Mouse (Mus musculus) intestine, embryonic 16.5 days (tissue): Measurements from ENCODE around the gene Med24. TPM values are rescaled to one million over a fixed set of nuclear protein-coding genes. Genes with fewer than 3 reads are reported as not detected.
"Not testable (repeated sequence)": the region's sequence is repeated elsewhere in the genome, so short reads cannot be mapped to it uniquely, and the experiment has no call there.

Experiments
- ATAC-seq: fragments of 200-750 bp; cut with Nextera tagmentation; 2 replicates; pipeline ENCODE4 v1.8.0; 2017; ENCODE audit warnings: moderate TSS enrichment, moderate library complexity
- H3K27ac ChIP-seq: fragments of 300-500 bp; sonication (generic); 2 replicates; pipeline ENCODE4 v1.5.1; 2014; ENCODE audit warnings: mild to moderate bottlenecking, low read length
- H3K27me3 ChIP-seq: fragments of 300-500 bp; sonication (generic); replicated peaks from 2 replicates; pipeline ENCODE4 v1.6.1; 2014; ENCODE audit warnings: low read length, control low read depth, mixed read lengths; ENCODE audit not compliant: control insufficient read depth, insufficient read depth
- H3K36me3 ChIP-seq: fragments of 300-500 bp; sonication (generic); 2 replicates; pipeline ENCODE4 v1.6.1; 2014; ENCODE audit warnings: low read length, control low read depth; ENCODE audit not compliant: control insufficient read depth, insufficient read depth
- H3K4me1 ChIP-seq: fragments of 300-500 bp; sonication (generic); 2 replicates; pipeline ENCODE4 v1.6.1; 2014; ENCODE audit warnings: low read length, control low read depth, mixed read lengths; ENCODE audit not compliant: control insufficient read depth, insufficient read depth
- H3K4me2 ChIP-seq: fragments of 300-500 bp; sonication (generic); 2 replicates; pipeline ENCODE4 v1.6.1; 2014; ENCODE audit warnings: low read depth, low read length, control low read depth
- H3K4me3 ChIP-seq: fragments of 300-500 bp; sonication (generic); 2 replicates; pipeline ENCODE4 v1.5.1; 2014; ENCODE audit warnings: mild to moderate bottlenecking, low read length
- H3K9ac ChIP-seq: fragments of 300-500 bp; sonication (generic); 2 replicates; pipeline ENCODE4 v1.6.1; 2014; ENCODE audit warnings: low read depth, low read length
- H3K9me3 ChIP-seq: fragments of 300-500 bp; sonication (generic); 2 replicates; pipeline ENCODE4 v1.6.1; 2016; ENCODE audit warnings: low read length, control low read depth; ENCODE audit not compliant: control insufficient read depth
- WGBS: fragments of 180-500 bp; shearing (Covaris S2); extraction: QIAGEN DNeasy Blood & Tissue Kit; methylation state at CpG from one replicate; pipeline ENCODE4 v1.1.7; 2014; 5-methylcytosine and 5-hydroxymethylcytosine counted together
- polyA plus RNA-seq: library from polyadenylated mRNA; unstranded; fragments of >200 nt; fragmentation: Nextera tagmentation; extraction: Ambion mirVana; gene quantifications from 2 replicates; pipeline ENCODE4 v1.2.1, GENCODE M21; 2015

The Med24 gene
- polyA plus RNA-seq, 1 experiment from 2014 or later: 38.5 TPM

- Histone ChIP-seq H3K27me3 (no peaks in the 10 kb centered on the region), H3K36me3 (no peaks in the 10 kb centered on the region), H3K4me3 (peak overlapping the region; percentile 94), H3K4me2 (peak overlapping the region; percentile 85), H3K4me1 (peaks cover 44% of the 10 kb centered on the region), H3K27ac (peak overlapping the region; percentile 99), H3K9me3 (no peaks in the 10 kb centered on the region), H3K9ac (peak overlapping the region; percentile 99)
- no peak for ATAC-seq
- WGBS: under 1% methylated on average over 17 of the region's 17 CpGs
These were observed 11.9 kb upstream of the Med24 start for GRCm38 (mm10) chr11:98741051-98741620.

GRCm38 (mm10) chr11:98740393-98741050, 11.3 kb upstream of the Med24 start, which contains the start of gene Thra:
Gene Thra, plus strand, starts transcription at chr11:98740638.
- no peaks in the 10 kb centered on the region for H3K9me3 ChIP-seq
- peak within 1 kb of the TSS; percentile 94 for H3K4me3 ChIP-seq
- H3K27me3 ChIP-seq: no peaks in the 10 kb centered on the region
- under 1% methylated on average over 22 of the region's 22 CpGs for WGBS
- peak within 1 kb of the TSS; percentile 99 for H3K27ac ChIP-seq
- H3K4me1 ChIP-seq: peaks cover 38% of the 10 kb centered on the region
- peak; percentile 81 for ATAC-seq
- peak within 1 kb of the TSS; percentile 85 for H3K4me2 ChIP-seq
- no peaks in the 10 kb centered on the region for H3K36me3 ChIP-seq
- peak within 1 kb of the TSS; percentile 99 for H3K9ac ChIP-seq

GRCm38 (mm10) chr11:98740026-98740392, 10.8 kb upstream of the Med24 start:
- H3K36me3 ChIP-seq: no peaks in the 10 kb centered on the region
- peak; percentile 17 for ATAC-seq
- H3K4me3 ChIP-seq: peak overlapping the region; percentile 94
- H3K4me2 ChIP-seq: peak overlapping the region; percentile 85
- H3K27me3 ChIP-seq: no peaks in the 10 kb centered on the region
- peak overlapping the region; percentile 99 for H3K27ac ChIP-seq
- WGBS: 5% methylated on average over 8 of the region's 8 CpGs
- peaks cover 33% of the 10 kb centered on the region for H3K4me1 ChIP-seq
- peak overlapping the region; percentile 99 for H3K9ac ChIP-seq
- H3K9me3 ChIP-seq: no peaks in the 10 kb centered on the region

- no peak for ATAC-seq
- Histone ChIP-seq H3K4me2 (no peak overlapping the region), H3K27ac (no peak overlapping the region), H3K4me1 (peaks cover 22% of the 10 kb centered on the region), H3K27me3 (no peaks in the 10 kb centered on the region), H3K9ac (no peak overlapping the region), H3K4me3 (no peak overlapping the region), H3K36me3 (no peaks in the 10 kb centered on the region), H3K9me3 (peaks cover 6% of the 10 kb centered on the region)
- WGBS: 73% methylated on average over 7 of the region's 9 CpGs
These were observed 9.7 kb upstream of the Med24 start for GRCm38 (mm10) chr11:98738925-98739324.

GRCm38 (mm10) chr11:98738428-98738911, 9.2 kb upstream of the Med24 start:
- Histone ChIP-seq H3K9me3 (peaks cover 6% of the 10 kb centered on the region), H3K4me1 (peaks cover 17% of the 10 kb centered on the region), H3K4me2 (no peak overlapping the region), H3K27me3 (no peaks in the 10 kb centered on the region), H3K9ac (0 out of 2 replicates have a peak overlapping the region, but pooled peaks have one; percentile 40), H3K4me3 (no peak overlapping the region), H3K27ac (no peak overlapping the region), H3K36me3 (no peaks in the 10 kb centered on the region)
- no peak for ATAC-seq
- 52% methylated on average over 4 of the region's 4 CpGs for WGBS

GRCm38 (mm10) chr11:98737220-98737619, 8.0 kb upstream of the Med24 start:
- H3K4me3 ChIP-seq, H3K9me3 ChIP-seq, H3K9ac ChIP-seq, ATAC-seq, H3K27ac ChIP-seq, H3K4me1 ChIP-seq, H3K36me3 ChIP-seq, H3K4me2 ChIP-seq, H3K27me3 ChIP-seq: not testable (repeated sequence)
- 73% methylated on average over 2 of the region's 2 CpGs for WGBS

GRCm38 (mm10) chr11:98736176-98736575, 6.9 kb upstream of the Med24 start:
- WGBS: 96% methylated on average over 1 of the region's 1 CpGs
- H3K4me1 ChIP-seq: peaks cover 8% of the 10 kb centered on the region
- no peak overlapping the region for H3K9ac ChIP-seq
- no peak overlapping the region for H3K4me2 ChIP-seq
- H3K27me3 ChIP-seq: no peaks in the 10 kb centered on the region
- ATAC-seq: no peak
- H3K27ac ChIP-seq: no peak overlapping the region
- peaks cover 6% of the 10 kb centered on the region for H3K9me3 ChIP-seq
- no peaks in the 10 kb centered on the region for H3K36me3 ChIP-seq
- no peak overlapping the region for H3K4me3 ChIP-seq

GRCm38 (mm10) chr11:98735111-98735510, 5.9 kb upstream of the Med24 start:
- 88% methylated on average over 4 of the region's 4 CpGs for WGBS
- no peak overlapping the region for H3K4me2 ChIP-seq
- H3K9me3 ChIP-seq: peaks cover 6% of the 10 kb centered on the region
- no peak for ATAC-seq
- no peak overlapping the region for H3K27ac ChIP-seq
- H3K4me3 ChIP-seq: no peak overlapping the region
- H3K27me3 ChIP-seq: no peaks in the 10 kb centered on the region
- peaks cover 6% of the 10 kb centered on the region for H3K4me1 ChIP-seq
- H3K36me3 ChIP-seq: no peaks in the 10 kb centered on the region
- H3K9ac ChIP-seq: no peak overlapping the region

GRCm38 (mm10) chr11:98734020-98734419, 4.8 kb upstream of the Med24 start:
- no peaks in the 10 kb centered on the region for H3K27me3 ChIP-seq
- H3K27ac ChIP-seq: no peak overlapping the region
- peaks cover 2% of the 10 kb centered on the region; the same call in 1 of the 2 replicates for H3K4me1 ChIP-seq
- no peaks in the 10 kb centered on the region for H3K36me3 ChIP-seq
- no peak overlapping the region for H3K4me3 ChIP-seq
- H3K9ac ChIP-seq: no peak overlapping the region
- no peak for ATAC-seq
- no peak overlapping the region for H3K4me2 ChIP-seq
- 84% methylated on average over 3 of the region's 3 CpGs for WGBS
- H3K9me3 ChIP-seq: peaks cover 6% of the 10 kb centered on the region
